Mouse (Mus musculus): ENCODE results near the gene Otud5.
A peak's percentile ranks its signal among the peaks of the same experiment; 100 is the strongest.
"Not testable (repeated sequence)": the region's sequence is repeated elsewhere in the genome, so short reads cannot be mapped to it uniquely, and the experiment has no call there.

Otud5 gene

DNA sequence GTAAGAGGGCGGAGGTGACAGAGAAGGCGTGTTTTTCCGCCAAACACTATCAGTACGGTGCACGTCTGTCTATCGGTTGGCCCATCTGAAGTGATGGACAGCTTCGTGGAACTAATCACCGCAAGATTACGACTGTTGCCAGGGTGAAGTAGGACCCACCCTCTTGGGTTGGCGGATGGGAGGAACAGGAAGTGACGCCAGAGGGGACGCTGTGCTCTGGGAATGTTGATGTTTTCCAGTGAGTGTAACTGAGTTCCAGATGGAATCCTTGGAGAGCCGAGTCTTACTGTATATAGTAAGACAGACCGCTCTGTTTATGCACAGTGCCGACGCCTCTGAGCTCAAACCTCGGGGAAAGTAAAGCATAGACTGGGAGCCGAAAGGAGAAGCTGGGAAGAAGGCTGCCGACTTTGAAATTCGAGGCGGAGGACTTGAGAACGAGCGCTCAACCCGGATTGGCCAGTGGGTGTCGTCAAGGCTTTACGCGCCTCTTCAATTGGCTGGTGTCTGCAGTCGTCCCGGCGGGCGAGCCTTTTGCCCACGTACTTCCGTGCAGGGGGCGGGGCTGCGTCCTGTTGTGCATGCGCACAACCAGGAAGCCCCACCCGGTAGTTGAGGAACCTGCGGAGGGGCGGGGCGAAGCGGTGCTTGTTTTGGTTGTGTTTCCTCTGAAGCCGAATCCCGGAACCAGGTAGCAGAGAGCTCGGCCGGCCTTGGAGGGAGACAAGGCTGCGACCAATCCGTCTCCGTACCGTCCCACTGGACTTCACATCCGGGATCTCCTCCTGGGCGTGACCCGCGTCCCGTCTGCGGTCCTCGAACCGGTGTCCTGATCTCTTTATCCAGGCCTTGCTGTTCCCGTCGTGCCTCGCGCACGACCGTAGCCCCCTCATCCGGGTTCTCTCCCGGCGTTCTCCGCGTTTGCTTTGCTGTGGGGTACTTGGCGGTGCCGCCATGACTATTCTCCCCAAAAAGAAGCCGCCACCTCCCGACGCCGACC, at the start of gene Otud5:
Otud5 (plus strand) TSS at position 202 of the 1,000 bp plus-strand sequence.
- DNase-seq = peak; percentile 96

DNA sequence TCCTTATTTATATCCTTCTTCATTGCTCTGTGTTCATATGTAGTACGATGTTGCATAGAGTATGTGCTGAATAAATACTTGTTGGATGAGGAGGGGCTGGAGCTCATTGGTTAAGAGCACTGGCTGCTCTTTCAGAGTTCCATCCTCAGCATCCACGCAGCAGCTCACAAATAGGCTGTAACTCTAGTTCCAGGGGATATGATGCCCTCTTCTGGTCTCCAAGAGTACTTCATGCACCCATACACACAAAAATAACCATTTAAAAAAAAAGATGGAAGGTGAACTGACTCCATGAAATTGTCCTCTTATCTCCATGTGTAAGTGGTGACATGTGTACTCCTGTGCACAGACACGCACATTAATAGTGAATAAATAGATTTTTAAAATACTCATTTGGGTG, 47.8 kb upstream of the Otud5 start:
- no peak for DNase-seq

DNA sequence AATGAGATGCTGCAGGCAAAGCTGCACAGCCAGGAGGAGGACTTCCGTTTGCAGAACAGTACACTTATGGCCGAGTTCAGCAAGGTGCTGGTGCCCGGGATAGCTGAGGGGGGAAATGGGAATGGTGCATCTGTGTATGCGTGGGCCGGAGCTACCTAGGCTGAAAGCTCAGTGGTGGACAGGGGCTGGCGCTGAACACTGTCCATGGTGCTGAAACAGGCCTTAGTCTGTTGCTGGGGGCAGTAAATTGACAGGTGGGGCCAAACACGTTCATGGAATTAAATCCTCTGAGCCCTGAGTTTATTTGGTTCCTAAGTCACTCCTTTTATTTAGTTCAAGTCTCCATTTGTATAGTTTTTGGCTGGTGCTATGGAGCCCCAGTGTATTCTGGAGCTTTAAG, 46.1 kb upstream of the Otud5 start:
- DNase-seq = peak; percentile 69

DNA sequence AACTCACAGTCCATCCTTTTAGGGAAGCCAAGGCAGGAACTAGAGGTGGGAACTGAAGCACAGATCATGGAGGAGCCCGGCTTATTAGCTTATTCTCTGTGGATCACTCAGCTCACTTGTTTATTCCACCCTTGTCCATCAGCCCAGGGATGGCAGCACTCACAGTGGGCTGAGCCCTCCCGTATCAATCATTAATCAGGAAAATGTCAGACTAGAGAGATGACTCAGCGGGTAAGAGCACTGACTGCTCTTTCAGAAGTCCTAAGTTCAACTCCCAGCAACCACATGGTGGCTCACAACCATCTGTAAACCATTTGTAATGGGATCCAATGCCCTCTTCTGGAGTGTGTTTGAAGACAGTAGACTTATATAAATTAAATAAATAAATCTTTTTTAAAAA, 43.8 kb upstream of the Otud5 start:
- DNase-seq = no peak

DNA sequence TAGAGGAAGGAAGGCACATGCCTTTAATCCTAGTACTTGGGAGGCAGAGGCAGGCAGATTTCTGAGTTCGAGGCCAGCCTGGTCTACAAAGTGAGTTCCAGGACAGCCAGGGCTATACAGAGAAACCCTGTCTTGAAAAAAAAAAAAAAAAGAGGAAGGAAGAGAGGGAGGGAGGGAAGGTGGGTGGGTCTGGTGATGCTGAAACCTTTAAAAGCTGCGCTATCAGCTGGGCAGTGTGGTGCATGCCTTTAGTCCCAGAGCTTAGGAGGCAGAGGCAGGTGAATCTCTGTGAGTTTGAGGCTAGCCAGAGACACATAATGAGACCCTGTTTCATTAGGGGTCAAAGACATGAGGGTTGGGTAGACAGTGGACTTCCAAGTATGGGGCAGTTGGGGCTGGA, 39.0 kb upstream of the Otud5 start:
- not testable (repeated sequence) for DNase-seq

DNA sequence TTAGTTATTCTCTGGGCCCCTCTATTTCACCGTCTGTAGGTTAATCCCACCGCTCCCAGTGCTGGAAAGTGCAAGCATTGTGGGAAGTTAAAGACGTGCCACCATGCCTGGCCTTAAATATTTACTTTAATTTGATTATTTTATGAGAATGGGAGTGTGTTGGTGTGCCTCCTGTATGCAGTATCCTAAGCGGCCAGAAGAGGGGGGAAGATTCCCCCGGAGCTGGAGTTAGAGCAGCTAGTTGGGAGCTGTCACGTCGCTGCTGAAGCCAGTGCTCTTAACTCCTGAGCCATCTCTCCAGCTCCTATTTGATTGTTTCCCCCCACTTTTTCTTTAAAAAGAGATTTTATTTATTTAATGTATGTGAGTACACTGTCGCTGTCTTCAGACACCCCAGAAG, 26.1 kb upstream of the Otud5 start:
- DNase-seq = peak; percentile 56

DNA sequence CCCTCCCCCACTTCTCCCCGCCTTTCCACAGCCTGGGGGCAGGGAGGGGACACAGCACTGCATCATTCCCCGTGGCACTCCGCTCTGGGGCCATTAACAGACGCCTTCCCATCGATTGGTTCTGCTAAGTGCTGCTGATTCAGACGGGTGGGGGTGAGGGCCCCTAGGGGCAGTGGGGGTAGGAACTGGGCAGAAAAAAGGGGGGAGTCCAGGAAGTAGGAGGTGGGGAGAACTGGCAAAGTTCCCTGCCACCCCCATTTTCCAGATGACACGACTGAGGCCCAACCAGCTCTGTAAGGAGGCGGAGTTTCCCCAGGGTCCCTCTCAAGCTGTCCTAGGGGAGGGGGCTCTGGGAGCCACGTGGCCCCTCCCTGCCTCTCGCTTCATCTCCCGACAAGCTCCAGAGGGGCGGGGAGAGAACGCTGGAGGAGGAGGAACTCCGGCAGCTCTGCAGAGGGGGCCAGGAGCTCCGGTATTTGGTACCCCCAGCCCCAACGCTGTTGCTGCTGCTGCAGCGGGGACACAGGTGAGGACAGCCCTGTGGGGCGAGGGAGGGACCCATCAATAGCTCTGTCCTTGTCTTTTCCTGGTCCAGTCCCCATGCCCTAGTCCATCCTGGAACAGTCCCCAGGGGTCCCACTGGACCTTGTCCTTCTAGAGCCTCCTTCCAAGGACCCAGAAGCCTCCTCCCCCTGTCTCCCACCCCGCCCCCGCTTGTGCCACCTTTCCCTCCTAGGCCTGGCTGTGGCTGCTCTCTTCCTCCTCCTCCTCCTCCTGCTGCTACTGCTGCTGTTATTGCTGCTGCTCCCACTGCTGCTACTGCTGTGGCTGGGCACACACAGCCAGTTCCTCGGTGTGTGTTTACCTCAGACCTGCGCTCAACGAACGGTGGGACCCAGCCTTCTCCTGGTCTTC, 19.0 kb upstream of the Otud5 start, which contains the start of gene Kcnd1:
Kcnd1 (plus strand) TSS at position 425 of the 915 bp plus-strand sequence.
- DNase-seq = peak; percentile 54

DNA sequence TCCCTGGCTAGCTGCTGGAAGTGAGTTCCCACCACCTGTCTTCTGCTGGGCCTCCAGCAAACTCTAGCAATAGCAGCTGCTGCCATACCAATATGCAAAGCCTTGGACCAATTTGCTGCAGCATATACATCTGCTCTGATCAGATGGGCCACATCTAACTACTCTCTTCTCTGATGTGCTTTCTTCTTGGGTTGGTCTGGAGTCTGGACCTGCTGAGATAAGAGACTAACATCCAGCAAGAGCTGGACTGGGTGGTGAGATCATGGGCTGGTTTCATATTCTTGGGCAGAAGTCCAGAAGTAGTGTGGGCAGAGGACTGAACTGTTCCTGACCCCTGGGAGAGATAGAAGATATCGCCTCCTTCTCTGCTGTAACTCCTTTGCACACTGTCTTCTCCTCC, 4.0 kb upstream of the Otud5 start:
- DNase-seq = no peak

DNA sequence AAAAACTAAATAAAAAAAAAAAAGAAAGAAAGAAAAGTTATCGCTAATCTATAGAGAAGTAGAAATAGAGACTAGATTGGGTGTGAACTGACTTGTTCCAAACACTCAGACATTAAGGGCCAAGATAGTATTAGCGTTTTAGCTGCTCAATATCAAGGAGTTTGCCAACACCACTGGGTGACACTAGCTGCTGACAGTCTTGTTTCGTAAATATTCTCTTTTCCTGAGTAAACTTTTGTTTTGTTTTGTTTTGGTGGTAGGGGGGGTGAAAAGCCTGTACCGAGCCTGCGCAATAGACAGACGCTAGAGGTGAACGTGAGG, 362 bp upstream of the Otud5 start:
- no peak for DNase-seq

DNA sequence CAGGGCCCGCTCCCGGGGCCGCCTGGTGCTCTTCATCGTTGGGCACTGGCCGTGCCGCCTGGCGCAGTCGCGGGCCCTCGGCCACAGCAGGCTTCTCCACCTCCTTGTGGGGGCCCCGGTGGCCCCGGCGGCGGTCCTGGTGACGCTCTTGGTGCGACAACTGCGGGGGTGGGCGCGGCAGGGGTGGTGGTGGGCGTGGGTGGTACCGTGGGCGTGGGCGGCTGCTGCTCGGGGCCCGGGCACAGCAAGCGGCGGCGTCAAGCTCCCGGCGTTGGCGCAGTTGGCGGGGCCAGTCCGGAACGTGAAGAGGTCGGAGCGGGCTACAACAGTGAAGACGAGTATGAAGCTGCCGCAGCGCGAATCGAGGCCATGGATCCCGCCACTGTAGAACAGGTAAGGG, 1.2 kb downstream of the Otud5 start:
- DNase-seq = peak; percentile 43

DNA sequence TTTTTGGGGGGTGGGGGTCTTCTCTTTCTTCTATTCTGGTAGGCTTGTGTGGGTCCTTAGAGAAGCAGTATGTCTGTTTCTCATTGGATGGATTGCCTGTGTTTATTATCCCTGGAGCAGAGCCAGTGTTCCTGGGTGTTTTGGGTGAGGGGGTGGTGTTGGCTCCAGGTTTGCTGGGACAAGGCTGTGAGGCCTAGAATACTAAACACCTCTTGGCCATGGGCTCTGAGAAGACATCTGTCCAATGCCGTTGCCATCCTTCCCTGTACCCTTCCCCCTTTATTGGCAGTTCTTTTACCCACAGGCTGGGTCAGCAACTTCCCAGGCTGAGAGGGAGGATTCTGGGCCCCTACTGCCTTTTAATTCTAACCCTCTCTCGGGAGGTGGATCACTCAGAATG, 6.7 kb downstream of the Otud5 start:
- DNase-seq = no peak

DNA sequence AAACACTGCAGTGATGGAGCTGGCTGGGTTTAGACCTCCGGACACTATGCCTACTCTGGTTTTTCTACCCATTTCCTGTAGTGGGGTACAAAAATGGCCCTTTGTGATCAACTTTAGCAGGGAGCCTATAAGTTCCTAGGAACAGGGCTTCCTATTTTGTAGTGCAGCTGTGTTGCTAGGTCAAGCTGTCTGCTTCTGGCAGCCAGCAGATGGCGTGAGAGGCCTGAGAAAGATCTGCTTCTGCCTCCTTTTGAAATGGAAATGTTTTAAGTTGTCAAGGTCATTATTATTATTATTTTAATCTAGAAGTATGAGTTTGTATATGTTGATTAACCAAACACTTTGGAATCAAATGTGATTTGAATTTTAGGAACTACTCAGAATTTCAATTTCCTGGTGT, 13.4 kb downstream of the Otud5 start:
- DNase-seq = peak; percentile 60

DNA sequence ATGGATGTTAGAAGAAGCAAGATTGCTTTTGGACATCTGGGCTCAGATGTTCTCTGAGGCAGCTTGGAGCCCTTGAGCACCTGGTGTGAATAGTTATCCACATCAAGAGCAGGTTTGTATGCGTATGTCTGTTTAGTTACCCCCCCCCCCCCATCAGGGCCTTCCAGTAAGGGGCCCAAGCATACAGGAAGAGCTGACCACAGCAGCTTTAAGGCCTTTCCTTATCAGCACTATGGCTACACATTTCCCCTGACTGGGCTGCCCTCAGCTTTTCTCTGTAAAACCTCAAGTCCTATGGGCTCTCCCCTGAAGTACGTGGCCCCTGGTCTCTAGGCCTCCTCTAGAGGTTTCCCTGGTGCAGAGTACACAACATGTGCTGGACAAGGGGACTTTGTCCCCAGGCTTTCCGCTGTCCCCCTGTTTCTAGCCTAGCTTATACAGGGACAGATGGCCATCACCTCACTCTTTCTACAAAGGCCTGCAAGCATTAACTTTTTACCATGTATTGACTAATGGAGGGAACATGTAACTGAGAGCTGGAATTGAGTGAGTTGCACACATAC, 18.1 kb downstream of the Otud5 start:
- DNase-seq = no peak

DNA sequence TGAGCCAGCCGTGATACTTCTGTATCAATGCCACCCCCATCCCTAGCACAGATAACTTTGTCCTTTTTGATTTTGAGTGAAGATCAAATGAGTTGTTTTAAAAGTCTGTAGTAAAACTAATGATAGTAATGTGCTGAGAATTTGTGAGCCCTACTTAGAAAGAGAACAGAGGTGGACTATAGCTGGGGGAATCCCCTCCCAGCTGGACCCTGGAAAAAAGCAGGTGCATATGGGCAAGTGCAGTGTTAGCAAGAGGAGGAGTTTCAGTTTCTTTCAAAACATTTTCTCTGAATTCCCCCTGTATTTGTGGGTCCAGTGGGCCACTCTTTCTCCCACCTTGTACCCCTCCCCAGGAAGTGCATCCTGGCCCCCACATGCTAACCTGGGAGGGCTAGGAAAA, 22.0 kb downstream of the Otud5 start:
- no peak for DNase-seq

DNA sequence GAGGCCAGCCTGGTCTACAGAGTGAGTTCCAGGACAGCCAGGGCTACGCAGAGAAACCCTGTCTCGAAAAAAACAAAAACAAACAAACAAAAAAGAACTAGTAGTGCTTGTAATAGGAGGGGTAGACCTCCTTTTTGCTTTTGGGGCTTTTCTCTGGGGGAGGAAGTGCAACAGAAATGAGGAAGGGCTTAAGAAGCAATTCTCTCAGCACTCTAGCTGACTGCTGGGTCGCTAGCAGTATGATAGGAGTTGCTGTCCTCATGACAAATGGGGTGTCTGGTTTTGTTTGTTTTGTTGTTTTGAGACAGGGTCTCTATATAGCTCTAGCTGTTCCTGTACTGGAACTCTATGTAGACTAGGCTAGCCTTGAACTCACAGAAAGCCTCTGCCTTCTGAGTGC, 23.4 kb downstream of the Otud5 start:
- no peak for DNase-seq

DNA sequence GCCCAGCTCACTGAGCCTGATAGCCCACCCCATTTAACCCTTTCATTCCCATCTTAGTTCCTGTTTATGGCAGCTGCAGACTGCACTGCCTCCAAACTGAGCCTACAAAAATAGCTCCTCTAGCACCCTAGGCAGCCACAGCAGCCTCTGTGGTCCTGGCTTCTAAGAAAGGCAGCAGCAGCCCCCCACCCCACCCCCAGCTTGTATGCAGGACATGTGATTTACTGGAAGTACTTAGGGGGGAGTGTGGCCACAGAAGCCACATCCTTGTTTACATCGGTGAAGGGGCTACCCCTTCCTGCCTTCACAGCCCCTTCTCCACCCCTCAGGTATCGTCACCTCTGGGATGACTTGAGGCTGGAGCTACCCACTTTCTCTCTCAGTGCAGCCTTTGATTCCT, 24.2 kb downstream of the Otud5 start:
- DNase-seq = no peak

DNA sequence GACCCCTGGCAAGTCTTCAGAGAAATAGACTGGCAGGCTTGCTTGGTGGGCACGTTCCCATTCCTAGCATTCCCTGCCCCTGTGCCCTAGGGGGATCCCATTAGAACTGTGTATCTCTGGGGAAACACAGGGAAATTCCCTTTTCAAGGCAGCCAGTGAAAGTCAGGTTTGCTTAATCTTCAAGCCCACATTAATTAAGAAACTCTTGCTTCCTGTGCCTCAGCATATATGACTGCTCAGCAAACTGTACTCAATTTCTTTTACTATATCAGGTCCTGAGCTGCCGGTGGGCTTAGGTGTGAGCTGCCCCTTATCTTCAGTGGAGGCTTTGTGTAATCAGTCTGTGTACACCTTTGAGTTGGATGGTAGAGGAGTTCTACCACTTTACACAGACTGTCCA, 24.6 kb downstream of the Otud5 start:
- DNase-seq = no peak

DNA sequence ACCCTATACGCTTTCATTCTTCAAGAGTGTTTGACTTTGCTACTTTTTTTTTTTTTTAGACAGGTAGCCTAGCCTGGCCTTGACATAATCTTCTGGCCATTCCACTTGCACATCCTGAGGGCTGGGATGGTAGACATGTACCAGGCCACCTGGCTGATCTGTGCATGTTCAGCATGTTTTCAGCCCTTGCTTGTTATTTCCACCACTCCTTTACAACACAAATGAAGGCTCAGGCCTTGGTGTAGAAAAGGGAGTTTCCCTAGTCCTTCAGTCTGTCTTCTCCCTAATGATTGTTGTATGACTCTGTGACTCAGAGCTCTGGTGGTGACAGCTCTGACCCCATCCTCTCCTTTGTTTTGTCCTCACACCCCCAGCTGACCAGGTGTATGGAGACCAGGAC, 26.0 kb downstream of the Otud5 start:
- no peak for DNase-seq

DNA sequence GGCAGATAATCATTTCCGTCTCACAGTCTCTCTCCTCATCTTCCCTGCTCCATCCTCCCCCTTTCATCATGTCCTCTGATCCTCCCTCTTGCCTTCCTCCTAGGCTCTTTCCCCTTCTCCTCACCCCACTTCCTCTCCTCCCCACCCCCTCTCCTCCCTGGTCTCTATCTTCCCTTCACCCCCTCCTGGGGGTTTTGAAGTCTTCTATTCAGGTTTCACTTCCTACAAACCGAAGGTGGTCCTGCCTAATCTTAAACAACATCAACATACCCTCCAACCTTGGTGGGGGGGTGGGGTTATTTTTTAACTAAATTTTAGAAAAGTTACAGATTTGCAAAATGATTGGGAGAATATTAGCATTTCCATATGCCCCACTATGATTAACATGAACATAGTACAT, 27.3 kb downstream of the Otud5 start:
- no peak for DNase-seq

DNA sequence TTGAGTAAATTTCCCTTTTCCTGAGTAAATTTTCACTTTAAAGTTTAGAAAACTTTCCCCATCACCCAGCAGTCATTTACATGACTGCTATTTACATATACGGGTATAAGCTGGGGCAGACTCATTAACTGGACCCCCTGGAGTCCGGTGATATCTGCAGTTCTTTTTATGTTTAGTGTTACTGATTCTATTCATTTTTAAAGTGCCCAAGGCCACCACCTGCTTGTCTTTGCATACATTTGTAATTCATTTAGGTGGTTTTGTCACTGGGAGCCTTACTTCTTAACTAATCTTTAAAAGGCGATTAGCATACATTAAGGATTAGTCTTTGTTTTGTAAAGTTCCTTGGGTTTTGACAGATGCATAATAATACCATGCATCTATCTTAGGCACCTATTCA, 28.7 kb downstream of the Otud5 start:
- no peak for DNase-seq

DNA sequence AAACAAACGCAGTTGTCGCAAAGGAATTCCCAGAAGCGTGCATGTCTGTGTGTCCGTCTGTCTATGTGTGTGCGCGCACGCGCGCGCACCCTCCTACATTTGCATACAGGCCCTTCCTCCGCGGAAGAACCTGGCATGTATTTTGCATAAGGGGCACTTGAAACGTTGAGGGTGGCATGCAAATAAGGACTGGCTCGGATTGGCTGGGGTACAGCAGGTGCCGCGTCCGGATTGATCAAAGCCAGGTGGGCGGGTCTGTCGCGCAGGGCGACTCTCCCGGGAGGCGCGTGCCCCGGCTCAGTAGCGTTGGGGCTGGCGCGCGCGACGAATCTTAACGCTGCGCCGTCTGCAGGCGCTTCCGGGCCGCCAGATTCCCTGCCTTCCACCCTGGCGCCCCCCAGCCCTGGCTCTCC, 36.8 kb downstream of the Otud5 start, which contains the start of gene Pim2:
Pim2 (plus strand) TSS at position 256 of the 413 bp plus-strand sequence.
- peak; percentile 85 for DNase-seq

DNA sequence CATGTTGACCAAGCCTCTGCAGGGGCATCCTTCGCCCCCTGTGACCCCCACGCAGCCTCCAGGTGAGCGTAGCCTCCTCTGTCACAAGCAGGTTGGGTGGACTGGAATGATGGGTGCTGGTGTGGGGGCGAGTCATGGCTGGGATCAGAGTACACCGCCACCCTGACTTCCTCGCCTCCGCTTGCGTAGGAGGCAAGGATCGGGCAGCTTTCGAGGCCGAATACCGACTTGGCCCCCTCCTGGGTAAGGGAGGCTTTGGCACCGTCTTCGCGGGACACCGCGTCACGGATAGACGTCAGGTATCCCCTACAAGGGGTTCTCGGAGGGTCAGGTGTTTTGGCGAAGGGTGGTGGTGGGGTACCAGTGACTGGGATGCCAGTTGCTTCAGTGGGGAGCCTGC, 37.3 kb downstream of the Otud5 start:
- no peak for DNase-seq

DNA sequence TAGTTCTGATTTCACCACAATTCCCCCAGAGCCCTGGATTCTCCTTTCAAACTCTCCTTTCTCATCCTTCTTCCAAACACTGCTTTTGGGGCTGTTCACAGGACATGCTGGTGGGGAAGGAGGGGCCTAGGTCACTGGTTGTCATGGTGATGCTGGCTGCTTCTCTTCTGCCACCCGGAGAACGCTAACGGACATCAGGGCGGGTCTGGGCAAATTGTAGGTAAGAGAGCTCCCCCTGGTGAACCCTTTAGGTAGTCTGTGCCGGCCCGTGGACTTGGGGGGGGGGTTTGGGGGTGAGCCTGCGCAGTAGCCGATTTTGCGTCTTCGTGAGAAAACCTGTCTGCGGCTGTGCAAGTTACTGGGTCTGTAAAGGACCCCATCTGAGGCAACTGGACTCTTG, 38.7 kb downstream of the Otud5 start:
- DNase-seq = peak; percentile 69
